Mouse (Mus musculus) ES-E14 (cell line): Measurements from ENCODE around the gene Ppp2r5b.
A peak's percentile ranks its signal among the peaks of the same experiment; 100 is the strongest.

Experiments
- MAFK ChIP-seq: IDR thresholded peaks from 2 replicates; pipeline ENCODE4 v1.6.1; 2014; ENCODE audit warnings: mild to moderate bottlenecking, low read depth, low read length, inconsistent platforms; ENCODE audit not compliant: insufficient read depth
- ZC3H11A ChIP-seq: IDR thresholded peaks from 2 replicates; pipeline ENCODE4 v1.6.1; 2012; ENCODE audit warnings: low read depth, mild to moderate bottlenecking, inconsistent platforms, low read length, borderline replicate concordance

DNA sequence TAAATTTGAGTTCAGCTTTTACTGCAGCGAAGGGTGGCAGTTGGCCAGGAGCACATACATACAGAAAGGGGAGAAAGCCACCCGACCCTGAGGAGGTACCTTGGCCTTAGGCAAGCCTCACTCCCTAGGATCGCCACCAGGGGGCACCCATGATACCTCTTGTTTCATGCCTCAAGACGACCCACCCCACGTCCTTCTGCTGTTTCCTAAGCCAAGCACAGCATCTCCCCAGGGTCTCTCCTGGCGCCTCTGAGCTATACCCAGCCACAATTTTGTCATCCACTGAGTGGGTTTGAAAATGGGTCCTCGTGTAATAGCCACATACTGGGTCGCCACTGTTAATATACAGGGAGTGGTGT, 32.5 kb upstream of the Ppp2r5b start:
- TF ChIP-seq MAFK (no peak), ZC3H11A (peak; percentile 66; the same call in 1 of the 2 replicates)
